Mouse (Mus musculus) layer of hippocampus, postnatal 25 days (tissue): Measurements from ENCODE around the gene Rhof. TPM values are rescaled to one million over a fixed set of nuclear protein-coding genes. Genes with fewer than 3 reads are reported as not detected.

Experiments used
- DNase-seq, 2 experiments: peaks; one replicate each; pipeline ENCODE4 v3.0.0; 2022; ENCODE audit warnings: mixed read lengths in 2 of 2, low spot score in 1 of 2; ENCODE audit errors: extremely low spot score in 1 of 2
- total RNA-seq, 2 experiments: library from RNA; stranded (reverse); gene quantifications; 2 replicates each; pipeline ENCODE4 v1.2.3; 2021

The Rhof gene
- total RNA-seq: 10 to 100 TPM; 47.2 to 48.7 TPM

- peak; percentile 93 to 94 for DNase-seq
These were observed at the start of gene Rhof for GRCm38 (mm10) chr5:123132308-123133071. Gene Rhof, minus strand, starts transcription at chr5:123132692.

DNA sequence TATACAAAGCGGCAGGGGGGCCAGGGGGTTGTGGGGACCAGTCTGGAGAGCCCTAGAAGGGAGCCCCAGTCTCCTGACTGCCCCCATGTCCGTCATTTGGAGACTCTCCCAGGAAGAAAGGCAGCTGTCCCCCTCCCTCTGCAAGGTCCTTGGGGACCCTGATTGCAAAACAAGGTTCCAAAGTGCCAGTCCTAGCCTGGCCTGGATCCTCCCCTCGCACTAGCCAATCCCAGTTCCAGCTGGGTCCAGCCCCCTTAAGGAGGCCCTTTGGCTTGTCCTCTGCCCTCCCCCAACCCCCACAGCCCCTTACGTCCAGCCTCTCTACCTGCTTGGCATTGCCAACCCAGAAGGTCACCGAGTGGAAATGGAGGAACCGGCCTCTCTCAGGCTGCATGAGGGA is 49.0 kb upstream of the Rhof start:
- DNase-seq: no peak

DNA sequence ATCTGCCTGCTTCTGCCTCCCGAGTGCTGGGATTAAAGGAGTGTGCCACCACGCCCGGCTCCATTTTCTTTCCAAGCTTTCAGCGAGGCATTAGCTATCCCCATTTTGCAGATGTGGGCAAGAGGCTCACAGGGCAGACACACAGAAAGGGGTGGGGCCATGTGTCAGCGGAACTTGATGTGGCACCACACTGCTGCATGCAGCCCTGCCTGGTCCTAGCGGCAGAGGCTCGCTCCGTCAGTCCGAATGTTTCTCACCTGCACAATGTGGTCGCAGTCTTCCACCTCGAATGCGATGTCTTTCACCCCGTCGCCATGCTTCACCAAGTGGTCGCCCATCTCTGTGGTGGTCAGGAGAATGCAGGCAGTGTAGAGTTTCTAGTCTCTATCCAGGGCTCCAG is 47.9 kb upstream of the Rhof start:
- no peak for DNase-seq

- DNase-seq: no peak
These were observed 46.3 kb upstream of the Rhof start for GRCm38 (mm10) chr5:123178792-123179191.

DNA sequence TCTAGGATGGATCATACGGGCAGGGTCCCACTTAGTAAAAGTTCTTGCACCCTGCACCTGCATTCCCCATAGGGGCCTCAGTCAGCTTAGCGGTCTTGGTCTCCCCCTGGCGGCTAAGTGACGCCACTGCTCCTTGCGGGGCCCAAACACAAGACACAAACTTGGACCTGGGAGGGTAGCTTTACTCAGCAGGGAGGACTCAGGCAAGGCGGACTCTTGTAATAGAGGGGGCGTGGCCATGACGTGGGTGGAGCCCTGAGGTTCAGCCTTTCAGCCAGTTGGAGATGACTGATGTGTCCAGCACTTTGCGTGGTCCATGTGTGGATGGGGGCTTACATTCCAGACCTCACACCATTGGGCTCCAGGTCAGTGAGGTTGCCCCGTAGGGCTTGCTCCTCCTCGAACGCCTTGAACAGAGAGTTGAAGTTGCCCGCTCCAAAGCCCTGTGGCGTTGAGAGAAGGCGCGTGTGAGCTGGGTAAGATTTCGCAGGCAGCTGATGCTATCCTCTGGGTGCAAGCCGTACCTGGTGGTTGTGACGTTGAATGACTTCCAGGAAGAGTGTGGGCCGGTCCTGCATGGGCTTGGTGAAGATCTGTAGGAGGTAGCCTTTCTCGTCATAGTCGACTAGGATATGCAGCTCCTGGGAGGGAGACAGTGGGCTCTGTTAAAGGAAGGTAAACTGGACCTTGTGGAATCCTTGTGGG is 39.3 kb upstream of the Rhof start:
- peak; percentile 81 to 87 for DNase-seq

- DNase-seq: no peak
These were observed 37.9 kb upstream of the Rhof start for GRCm38 (mm10) chr5:123170365-123170764.

DNA sequence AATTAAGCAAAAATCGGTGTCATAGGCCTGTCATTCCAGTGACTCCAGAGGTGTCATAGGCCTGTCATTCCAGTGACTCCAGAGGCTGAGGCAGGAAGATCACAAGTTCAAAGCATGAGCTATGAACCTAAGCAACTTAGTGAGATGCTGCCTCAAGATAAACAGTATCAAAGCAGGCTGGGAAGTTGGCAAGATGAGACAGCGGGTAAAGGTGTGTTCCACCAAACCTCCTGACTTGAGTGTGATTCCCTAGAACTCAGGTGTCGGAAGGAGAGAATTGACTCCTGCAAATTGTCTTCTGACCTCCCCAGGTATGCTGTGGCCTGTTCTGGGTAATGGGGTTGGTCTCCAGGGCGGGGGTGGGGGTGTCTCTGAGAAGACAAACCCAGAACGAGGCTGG is 36.8 kb upstream of the Rhof start, which contains the start of gene Psmd9:
Gene Psmd9 (plus strand): TSS at position 130 of the 400 bp plus-strand sequence.
- no peak for DNase-seq

DNA sequence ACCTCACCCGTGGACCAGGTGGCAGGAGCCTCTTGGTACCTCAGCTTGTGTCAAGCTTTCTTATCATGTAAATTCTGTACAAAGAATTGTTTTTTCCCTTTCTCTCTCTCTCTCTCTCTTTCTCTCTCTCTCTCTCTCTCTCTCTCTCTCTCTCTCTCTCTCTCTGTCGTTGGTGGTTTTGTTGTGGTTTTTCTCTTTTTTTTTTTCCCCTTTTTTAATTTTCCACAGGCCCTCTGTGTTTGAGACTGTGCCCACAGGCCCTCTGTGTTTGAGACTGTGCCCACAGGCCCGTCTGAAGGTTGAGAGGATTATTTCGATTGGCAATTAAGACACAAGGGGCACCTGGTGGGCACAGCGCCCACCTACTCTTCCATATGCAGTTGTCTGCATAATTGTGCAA is 35.1 kb upstream of the Rhof start:
- DNase-seq: no peak

- no peak for DNase-seq
These were observed 33.9 kb upstream of the Rhof start for GRCm38 (mm10) chr5:123166437-123166836.

DNA sequence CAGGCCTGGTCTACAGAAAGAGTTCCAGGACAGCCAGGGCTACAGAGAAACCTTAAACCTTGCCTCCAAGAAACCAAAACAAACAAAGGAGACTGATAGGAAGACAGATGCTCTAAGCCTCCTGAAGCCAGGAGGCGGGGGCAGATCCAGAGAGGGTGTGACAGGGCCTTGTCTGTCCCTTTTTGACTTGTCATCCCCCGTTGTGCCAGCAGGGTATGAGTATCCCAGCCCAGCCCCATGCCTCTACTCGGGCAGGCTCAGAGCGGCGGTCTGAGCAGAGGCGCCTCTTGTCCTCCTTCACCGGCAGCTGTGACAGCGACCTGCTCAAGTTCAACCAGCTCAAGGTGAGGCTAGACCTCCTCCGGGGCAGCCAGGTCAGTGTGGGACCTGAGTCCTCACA is 30.4 kb upstream of the Rhof start:
- DNase-seq: no peak

- no peak for DNase-seq
These were observed 27.8 kb upstream of the Rhof start for GRCm38 (mm10) chr5:123160341-123160740.

- no peak for DNase-seq
These were observed 27.4 kb upstream of the Rhof start for GRCm38 (mm10) chr5:123159866-123160265.

DNA sequence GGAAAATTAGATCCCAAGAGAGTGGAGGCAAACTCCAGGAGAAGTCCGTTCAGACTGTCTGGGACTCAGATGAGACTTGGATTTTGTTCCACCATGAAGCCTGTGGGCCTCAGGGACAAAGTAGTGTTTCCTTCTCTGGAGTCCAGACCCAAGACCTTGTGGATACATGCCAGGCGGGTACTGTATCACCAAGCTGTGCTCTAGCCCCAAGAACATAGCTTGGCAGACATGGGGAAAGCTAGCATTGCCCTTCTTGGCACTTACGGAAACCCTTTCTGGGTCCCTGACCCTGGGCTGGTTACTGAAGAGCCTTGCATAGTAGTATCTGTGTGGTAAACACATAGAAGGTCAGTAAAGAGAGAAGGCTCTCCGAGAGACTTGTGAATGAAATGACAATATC is 27.0 kb upstream of the Rhof start:
- DNase-seq: no peak

- no peak for DNase-seq
These were observed 25.5 kb upstream of the Rhof start for GRCm38 (mm10) chr5:123157972-123158371.

DNA sequence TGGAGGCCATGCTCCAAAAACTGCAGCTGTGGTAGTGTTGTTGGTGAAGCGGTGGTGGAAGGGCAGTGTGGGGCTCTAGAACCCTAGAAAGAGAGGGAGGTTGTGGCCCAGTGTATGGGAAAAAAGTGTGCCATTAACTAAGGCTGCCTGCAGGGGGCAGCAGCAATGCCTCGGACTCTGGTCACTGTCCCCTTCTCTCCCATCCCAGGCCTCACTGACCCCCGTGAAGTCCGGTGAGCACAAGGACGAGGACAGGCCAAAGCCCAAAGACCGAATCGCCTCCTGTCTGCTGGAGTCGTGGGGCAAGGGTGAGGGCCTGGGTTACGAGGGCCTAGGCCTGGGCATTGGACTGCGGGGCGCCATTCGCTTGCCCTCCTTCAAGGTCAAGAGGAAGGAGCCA is 24.3 kb upstream of the Rhof start:
- DNase-seq: no peak

DNA sequence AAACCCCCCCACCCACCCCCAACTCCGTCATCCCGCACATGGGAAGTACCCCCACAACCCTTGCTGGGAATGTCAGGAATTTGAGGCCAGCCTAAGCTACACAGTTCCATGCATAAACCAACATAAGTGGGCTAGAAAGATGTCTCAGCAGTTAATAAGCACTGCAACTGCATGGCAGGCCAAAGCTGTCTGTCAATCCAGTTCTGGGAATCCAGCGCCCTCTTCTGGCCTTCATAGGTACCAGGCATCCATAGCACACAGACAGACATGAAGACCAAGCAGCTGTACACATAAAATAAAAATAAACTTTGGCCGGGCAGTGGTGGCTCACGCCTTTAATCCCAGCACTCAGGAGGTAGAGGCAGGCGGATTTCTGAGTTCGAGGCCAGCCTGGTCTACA is 22.9 kb upstream of the Rhof start:
- DNase-seq: no peak

DNA sequence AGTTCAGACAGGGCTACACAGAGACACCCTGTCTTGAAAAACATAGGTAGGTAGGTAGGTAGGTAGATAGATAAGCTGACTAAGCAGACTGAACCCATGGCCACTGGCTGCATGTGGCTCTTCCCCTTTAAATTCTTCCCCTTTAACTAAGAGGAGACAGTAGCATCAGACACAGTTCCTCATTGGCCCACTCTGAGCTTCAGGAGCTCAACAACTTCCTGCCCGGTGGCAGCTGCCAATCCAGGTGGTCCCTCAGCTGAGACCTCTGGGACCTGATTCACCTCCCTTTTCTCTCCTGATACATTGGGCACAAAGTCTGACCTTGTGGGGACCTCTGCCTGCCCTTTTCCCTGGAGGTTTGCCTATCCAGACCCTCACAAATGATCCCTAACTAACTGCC is 20.4 kb upstream of the Rhof start:
- DNase-seq: no peak

DNA sequence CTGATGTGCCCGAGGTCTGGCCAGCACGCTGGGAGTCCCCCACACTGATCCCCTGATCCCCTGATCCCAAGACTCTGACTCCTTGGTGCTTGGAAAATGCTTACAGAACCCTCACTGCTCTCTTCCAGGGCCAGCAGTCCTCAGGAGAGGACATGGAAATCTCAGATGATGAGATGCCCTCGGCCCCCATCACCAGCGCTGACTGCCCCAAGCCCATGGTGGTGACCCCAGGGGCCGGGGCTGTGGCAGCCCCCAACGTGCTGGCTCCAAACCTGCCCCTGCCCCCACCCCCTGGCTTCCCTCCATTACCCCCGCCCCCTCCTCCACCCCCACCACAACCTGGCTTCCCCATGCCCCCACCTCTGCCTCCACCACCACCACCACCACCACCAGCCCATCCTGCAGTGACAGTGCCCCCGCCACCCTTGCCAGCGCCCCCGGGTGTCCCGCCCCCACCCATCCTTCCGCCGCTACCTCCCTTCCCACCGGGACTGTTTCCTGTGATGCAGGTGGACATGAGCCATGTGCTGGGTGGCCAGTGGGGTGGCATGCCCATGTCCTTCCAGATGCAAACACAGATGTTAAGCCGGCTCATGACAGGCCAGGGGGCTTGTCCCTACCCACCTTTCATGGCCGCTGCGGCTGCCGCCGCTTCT is 19.3 kb upstream of the Rhof start:
- DNase-seq: no peak

GRCm38 (mm10) chr5:123151077-123151476 is 18.6 kb upstream of the Rhof start:
- no peak for DNase-seq

GRCm38 (mm10) chr5:123150641-123151040 is 18.1 kb upstream of the Rhof start:
- no peak for DNase-seq
